In genomic region chr17:6863521-6863920, GRCm38 (mm10) we compare ENCODE assay signal across 17 mouse cellular contexts.
DNase-seq lines count a peak whose midpoint lies in the region; ATAC-seq and TF ChIP-seq lines count a peak whose summit lies in the region.
"Had no signal": no experiment of that assay in that cellular context is flagged by ENCODE, and none has a peak within 500 bp of the region (broad histone marks: within the 10 kb centered on the region; RNA-seq: fewer than 3 reads in every experiment).

No protein-coding gene starts in this region.

- TF ChIP-seq CTCF in midbrain, postnatal 0 days (IDR thresholded peaks at IDR 0.05) = no peak
- TF ChIP-seq CTCF in stomach, postnatal 0 days (IDR thresholded peaks at IDR 0.05; ENCODE audit: low read depth) = no peak

- H3K9ac ChIP-seq in midbrain, embryonic 11.5 days (ENCODE audit: low read length) = no peak overlapping the region
- no peak overlapping the region for H3K9ac ChIP-seq in midbrain, postnatal 0 days (replicated peaks; ENCODE audit: low read length, poor library complexity, severe bottlenecking)
- H3K9ac ChIP-seq in stomach, postnatal 0 days (ENCODE audit: low read length) = no peak overlapping the region
- H3K9ac ChIP-seq: hindbrain, embryonic 14.5 days; liver, embryonic 14.5 days had no signal

- WGBS in midbrain, embryonic 11.5 days = 86% methylated on average over 6 of the region's 6 CpGs
- WGBS in midbrain, postnatal 0 days = 91% methylated on average over 6 of the region's 6 CpGs
- 58% methylated on average over 6 of the region's 6 CpGs for WGBS in stomach, postnatal 0 days

- H3K27me3 ChIP-seq in midbrain, embryonic 11.5 days (ENCODE audit: control insufficient read depth, insufficient read depth, low read length) = 0 out of 2 replicates have a peak, but pooled peaks cover 2% of the 10 kb centered on the region
- H3K27me3 ChIP-seq in midbrain, postnatal 0 days (ENCODE audit: insufficient read depth, low read length) = no peaks in the 10 kb centered on the region
- H3K27me3 ChIP-seq in stomach, postnatal 0 days (ENCODE audit: control insufficient read depth, insufficient read depth, low read length) = no peaks in the 10 kb centered on the region

- H3K27ac ChIP-seq in midbrain, embryonic 11.5 days (ENCODE audit: low read depth, low read length) = no peak overlapping the region
- no peak overlapping the region for H3K27ac ChIP-seq in midbrain, postnatal 0 days (ENCODE audit: low read depth, low read length)
- 0 out of 2 replicates have a peak overlapping the region, but pooled peaks have one; percentile 4 for H3K27ac ChIP-seq in stomach, postnatal 0 days (replicated peaks)
- H3K27ac ChIP-seq: hindbrain, embryonic 14.5 days; liver, embryonic 14.5 days had no signal

- ATAC-seq in midbrain, embryonic 11.5 days (ENCODE audit: low FRiP score) = no peak
- no peak for ATAC-seq in midbrain, postnatal 0 days (ENCODE audit: low FRiP score)
- no peak for ATAC-seq in stomach, postnatal 0 days (ENCODE audit: low FRiP score, low TSS enrichment)
- no peak for ATAC-seq in megakaryocyte, adult 5-6 weeks (ENCODE audit: poor library complexity, severe bottlenecking)
- ATAC-seq: activated CD4-positive, CD25-positive, alpha-beta regulatory T cell, adult 4 months; forebrain, embryonic 16.5 days; intestine, postnatal 0 days had no signal

- DNase-seq in adrenal gland, adult (ENCODE audit: inconsistent age in 2 of 2, low spot score in 1 of 2) = peak; percentile 7 to 27
- no peak for DNase-seq in adrenal gland, adult 2 months
- peak; percentile 77 for DNase-seq in midbrain, embryonic 11.5 days (ENCODE audit: low spot score, missing footprints)
- no peak for DNase-seq in midbrain, postnatal 0 days (ENCODE audit: low spot score)
- peak; percentile 49 to 50 for DNase-seq in kidney, postnatal 36 days
- no peak for DNase-seq in stomach, postnatal 0 days (ENCODE audit: low spot score)
- DNase-seq in embryo, embryonic 10 days (ENCODE audit: low spot score) = no peak
- DNase-seq: cerebellum, adult 11 months; cerebellum, postnatal 25 days; retina, postnatal 1 day; thymus, postnatal 36 days had no signal

- no peaks in the 10 kb centered on the region for H3K36me3 ChIP-seq in midbrain, embryonic 11.5 days (ENCODE audit: control insufficient read depth, insufficient read depth, low read length)
- no peaks in the 10 kb centered on the region for H3K36me3 ChIP-seq in midbrain, postnatal 0 days (ENCODE audit: insufficient read depth, low read length)
- H3K36me3 ChIP-seq in stomach, postnatal 0 days (ENCODE audit: control insufficient read depth, insufficient read depth, low read length) = no peaks in the 10 kb centered on the region

- H3K9me3 ChIP-seq in midbrain, embryonic 11.5 days (ENCODE audit: control insufficient read depth, low read length) = no peaks in the 10 kb centered on the region
- no peaks in the 10 kb centered on the region for H3K9me3 ChIP-seq in midbrain, postnatal 0 days (ENCODE audit: low read length)
- H3K9me3 ChIP-seq in stomach, postnatal 0 days (ENCODE audit: control insufficient read depth, low read length) = no peaks in the 10 kb centered on the region

- no peak overlapping the region for H3K4me2 ChIP-seq in midbrain, embryonic 11.5 days
- no peak overlapping the region for H3K4me2 ChIP-seq in midbrain, postnatal 0 days (ENCODE audit: low read depth, low read length, poor library complexity, severe bottlenecking)
- H3K4me2 ChIP-seq in stomach, postnatal 0 days (replicated peaks; ENCODE audit: low read depth) = no peak overlapping the region
- H3K4me2 ChIP-seq: hindbrain, embryonic 14.5 days had no signal

- peaks cover 32% of the 10 kb centered on the region for H3K4me1 ChIP-seq in midbrain, embryonic 11.5 days (ENCODE audit: control insufficient read depth, insufficient read depth, low read length)
- H3K4me1 ChIP-seq in midbrain, postnatal 0 days (ENCODE audit: insufficient read depth, low read length) = peaks cover 9% of the 10 kb centered on the region; the same call in 1 of the 2 replicates
- peaks cover 6% of the 10 kb centered on the region; the same call in 1 of the 2 replicates for H3K4me1 ChIP-seq in stomach, postnatal 0 days (replicated peaks; ENCODE audit: control insufficient read depth, insufficient read depth)

- no peak overlapping the region for H3K4me3 ChIP-seq in midbrain, embryonic 11.5 days (ENCODE audit: low read depth, low read length)
- H3K4me3 ChIP-seq in midbrain, postnatal 0 days (ENCODE audit: low read depth, low read length) = no peak overlapping the region
- no peak overlapping the region for H3K4me3 ChIP-seq in stomach, postnatal 0 days (ENCODE audit: low read depth, low read length)

- TF ChIP-seq EP300 in stomach, postnatal 0 days (optimal IDR thresholded peaks at IDR 0.05) = no peak

Comparison
In these comparisons a context has a peak if more than half of its experiments do, and no peak if none do; other contexts are left out.
1. DNase-seq: peak in adrenal gland, adult (2 of 2), midbrain, embryonic 11.5 days (single experiment) and kidney, postnatal 36 days (2 of 2); none in adrenal gland, adult 2 months (single experiment), midbrain, postnatal 0 days (single experiment), stomach, postnatal 0 days (single experiment) and embryo, embryonic 10 days (single experiment).